Comparison of ENCODE assay signal across 8 mouse cellular contexts in genomic region chr7:139303280-139304011, GRCm38 (mm10). TPM values are rescaled to one million over a fixed set of nuclear protein-coding genes. Genes with fewer than 3 reads are reported as not detected.
DNase-seq lines count a peak whose midpoint lies in the region; ATAC-seq and TF ChIP-seq lines count a peak whose summit lies in the region.

No protein-coding gene starts in this region.

- H3K36me3 ChIP-seq in forebrain, embryonic 11.5 days (ENCODE audit: control insufficient read depth, insufficient read depth, low read length), result no peaks in the 10 kb centered on the region
- H3K36me3 ChIP-seq in heart, embryonic 16.5 days (ENCODE audit: control insufficient read depth, insufficient read depth), result no peaks in the 10 kb centered on the region
- H3K36me3 ChIP-seq in liver, embryonic 13.5 days, result no peaks in the 10 kb centered on the region
- no peaks in the 10 kb centered on the region for H3K36me3 ChIP-seq in neural tube, embryonic 12.5 days

- no peaks in the 10 kb centered on the region for H3K9me3 ChIP-seq in forebrain, embryonic 11.5 days (ENCODE audit: control insufficient read depth, low read length)
- H3K9me3 ChIP-seq in heart, embryonic 16.5 days (replicated peaks; ENCODE audit: control insufficient read depth, low read length), result no peaks in the 10 kb centered on the region
- H3K9me3 ChIP-seq in liver, embryonic 13.5 days (replicated peaks), result no peaks in the 10 kb centered on the region
- no peaks in the 10 kb centered on the region for H3K9me3 ChIP-seq in neural tube, embryonic 12.5 days

- no peak overlapping the region for H3K4me2 ChIP-seq in forebrain, embryonic 11.5 days (ENCODE audit: low read depth, low read length, severe bottlenecking)
- H3K4me2 ChIP-seq in heart, embryonic 16.5 days (ENCODE audit: low read depth, low read length), result peak overlapping the region; percentile 24; the same call in 1 of the 2 replicates
- no peak overlapping the region for H3K4me2 ChIP-seq in liver, embryonic 13.5 days
- no peak overlapping the region for H3K4me2 ChIP-seq in neural tube, embryonic 12.5 days (replicated peaks)

- WGBS in forebrain, embryonic 11.5 days, result 46% methylated on average over 6 of the region's 6 CpGs
- 19% methylated on average over 6 of the region's 6 CpGs for WGBS in heart, embryonic 16.5 days
- 32% methylated on average over 6 of the region's 6 CpGs for WGBS in liver, embryonic 13.5 days (ENCODE audit: insufficient replicate concordance)
- 39% methylated on average over 6 of the region's 6 CpGs for WGBS in neural tube, embryonic 12.5 days

- H3K4me1 ChIP-seq in forebrain, embryonic 11.5 days (replicated peaks; ENCODE audit: control insufficient read depth, insufficient read depth, low read length), result 0 out of 2 replicates have a peak, but pooled peaks cover 3% of the 10 kb centered on the region
- peaks cover 29% of the 10 kb centered on the region for H3K4me1 ChIP-seq in heart, embryonic 16.5 days (ENCODE audit: control insufficient read depth, insufficient read depth, low read length)
- H3K4me1 ChIP-seq in liver, embryonic 13.5 days (replicated peaks), result no peaks in the 10 kb centered on the region
- H3K4me1 ChIP-seq in neural tube, embryonic 12.5 days, result peaks cover 3% of the 10 kb centered on the region; the same call in 1 of the 2 replicates

- ATAC-seq in forebrain, embryonic 11.5 days (replicated peaks; ENCODE audit: low FRiP score), result peak; percentile 61
- peak; percentile 71 for ATAC-seq in heart, embryonic 16.5 days (replicated peaks; ENCODE audit: extremely low read depth, insufficient read depth, low FRiP score)
- ATAC-seq in liver, embryonic 13.5 days (ENCODE audit: low read depth), result peak; percentile 21; the same call in 1 of the 2 replicates
- ATAC-seq in neural tube, embryonic 12.5 days (ENCODE audit: low FRiP score, low read depth), result peak; percentile 19; the same call in 1 of the 2 replicates

- H3K4me3 ChIP-seq in forebrain, embryonic 11.5 days (ENCODE audit: low read depth, low read length), result no peak overlapping the region
- H3K4me3 ChIP-seq in heart, embryonic 16.5 days (ENCODE audit: low read length), result no peak overlapping the region
- no peak overlapping the region for H3K4me3 ChIP-seq in liver, embryonic 13.5 days (replicated peaks)
- H3K4me3 ChIP-seq in neural tube, embryonic 12.5 days, result no peak overlapping the region

- peak; percentile 96 for TF ChIP-seq CTCF in brain, embryonic 14.5 days (IDR thresholded peaks at IDR 0.05; ENCODE audit: borderline replicate concordance, extremely low read depth, insufficient read depth, insufficient read length)

- H3K27ac ChIP-seq in forebrain, embryonic 11.5 days (ENCODE audit: low read depth, low read length), result no peak overlapping the region
- H3K27ac ChIP-seq in heart, embryonic 16.5 days (ENCODE audit: low read length), result peak overlapping the region; percentile 84
- no peak overlapping the region for H3K27ac ChIP-seq in liver, embryonic 13.5 days
- H3K27ac ChIP-seq in neural tube, embryonic 12.5 days, result no peak overlapping the region

- H3K9ac ChIP-seq in forebrain, embryonic 11.5 days (ENCODE audit: low read length), result no peak overlapping the region
- no peak overlapping the region for H3K9ac ChIP-seq in heart, embryonic 16.5 days (ENCODE audit: low read length)
- no peak overlapping the region for H3K9ac ChIP-seq in liver, embryonic 13.5 days
- H3K9ac ChIP-seq in neural tube, embryonic 12.5 days, result no peak overlapping the region

- H3K27me3 ChIP-seq in forebrain, embryonic 11.5 days (ENCODE audit: control insufficient read depth, insufficient read depth, low read length), result 0 out of 2 replicates have a peak, but pooled peaks cover 2% of the 10 kb centered on the region
- no peaks in the 10 kb centered on the region for H3K27me3 ChIP-seq in heart, embryonic 16.5 days (ENCODE audit: control insufficient read depth, insufficient read depth, low read length)
- H3K27me3 ChIP-seq in liver, embryonic 13.5 days, result no peaks in the 10 kb centered on the region
- H3K27me3 ChIP-seq in neural tube, embryonic 12.5 days (replicated peaks), result no peaks in the 10 kb centered on the region; the same call in none of the 2 replicates

- peak; percentile 60 to 76 for DNase-seq in CD8-positive naive resting alpha-beta T cell, adult 2 months (ENCODE audit: low read depth in 2 of 2, low spot score in 2 of 2)
- DNase-seq in brain, embryonic 14.5 days (ENCODE audit: low read depth), result peak; percentile 81
- peak; percentile 91 for DNase-seq in forebrain, embryonic 11.5 days (ENCODE audit: low spot score)
- DNase-seq in kidney, postnatal 14 days, result peak; percentile 90
- peak; percentile 57 for DNase-seq in liver, embryonic 13.5 days
- peak; percentile 95 for DNase-seq in testis, postnatal 10 days (ENCODE audit: low spot score)

- TF ChIP-seq POLR2A in brain, embryonic 14.5 days (IDR thresholded peaks at IDR 0.05; ENCODE audit: borderline replicate concordance, extremely low read depth, insufficient read depth, insufficient read length, poor library complexity, severe bottlenecking), result no peak

RNA-seq across cellular contexts. Expression of gene Pwwp2b, which starts 55.2 kb away (rescaled TPM):
- polyA plus RNA-seq in brain, embryonic 14.5 days (2012; rRNA removed), result 4.3 and 4.5 TPM in 2 replicates
- 3.6 and 4.2 TPM in 2 replicates for polyA plus RNA-seq in forebrain, embryonic 11.5 days (2014; fragmentation: Nextera tagmentation; extraction: Ambion mirVana)
- 7.0 and 8.1 TPM in 2 replicates for polyA plus RNA-seq in heart, embryonic 16.5 days (2015; fragmentation: Nextera tagmentation; extraction: Ambion mirVana)
- polyA plus RNA-seq in liver, embryonic 13.5 days (2015; fragmentation: Nextera tagmentation; extraction: Ambion mirVana), result 1.7 and 1.9 TPM in 2 replicates
- polyA plus RNA-seq in neural tube, embryonic 12.5 days (2016; fragmentation: Nextera tagmentation; extraction: Ambion mirVana), result 4.9 and 5.3 TPM in 2 replicates

Comparison
In these comparisons a context has a peak if more than half of its experiments do, and no peak if none do; other contexts are left out.
1. ATAC-seq: peak in every context shown above with its lines; median percentile 71 in heart, embryonic 16.5 days; 61 in forebrain, embryonic 11.5 days; 21 in liver, embryonic 13.5 days; 19 in neural tube, embryonic 12.5 days.